Mouse (Mus musculus) liver, adult 2 months (tissue): ENCODE data around the gene Clstn1. TPM values are rescaled to one million over a fixed set of nuclear protein-coding genes. Genes with fewer than 3 reads are reported as not detected.

Experiments
- DNase-seq: peaks from one replicate; pipeline ENCODE4 v3.0.0-alpha.2; 2011; ENCODE audit warnings: low read depth, low spot score; ENCODE audit errors: extremely low read depth
- H3K27ac ChIP-seq: fragments of 200-500 bp; replicated peaks from 2 replicates; pipeline ENCODE4 v1.5.1; 2012; ENCODE audit warnings: low read depth, mild to moderate bottlenecking, control low read depth, inconsistent platforms, low read length; ENCODE audit not compliant: insufficient read depth
- H3K27me3 ChIP-seq: fragments of 200-500 bp; 2 replicates; pipeline ENCODE4 v1.6.1; 2012; ENCODE audit warnings: mild to moderate bottlenecking, moderate library complexity, low read length, inconsistent platforms; ENCODE audit not compliant: control insufficient read depth, insufficient read depth
- H3K36me3 ChIP-seq: fragments of 200-500 bp; 2 replicates; pipeline ENCODE4 v1.6.1; 2012; ENCODE audit warnings: low read length, inconsistent platforms; ENCODE audit not compliant: control insufficient read depth, insufficient read depth
- H3K4me1 ChIP-seq: fragments of 200-500 bp; 2 replicates; pipeline ENCODE4 v1.6.1; 2011; ENCODE audit warnings: low read length; ENCODE audit not compliant: control insufficient read depth, insufficient read depth
- H3K4me3 ChIP-seq: fragments of 200-500 bp; 2 replicates; pipeline ENCODE4 v1.5.1; 2011; ENCODE audit warnings: low read depth, mild to moderate bottlenecking, control low read depth, low read length, moderate library complexity; ENCODE audit not compliant: insufficient read depth
- H3K79me2 ChIP-seq: fragments of 200-500 bp; 2 replicates; pipeline ENCODE4 v1.6.1; 2012; ENCODE audit warnings: inconsistent platforms, mild to moderate bottlenecking, low read length, moderate library complexity; ENCODE audit not compliant: control insufficient read depth, insufficient read depth
- H3K9ac ChIP-seq: fragments of 200-500 bp; 2 replicates; pipeline ENCODE4 v1.6.1; 2012; ENCODE audit warnings: low read depth, mild to moderate bottlenecking, control low read depth, inconsistent platforms, low read length
- CTCF ChIP-seq: fragments of 200-500 bp; IDR thresholded peaks from 2 replicates; pipeline ENCODE4 v1.5.1; 2011; ENCODE audit warnings: low read depth, low read length, control low read depth
- POLR2A ChIP-seq: fragments of 200-500 bp; IDR thresholded peaks from 2 replicates; pipeline ENCODE4 v1.6.1; 2011; ENCODE audit warnings: low read length, control low read depth; ENCODE audit not compliant: insufficient read depth; ENCODE audit errors: extremely low read depth
- WGBS: fragments of 180-500 bp; shearing (Covaris S2); methylation state at CpG from one replicate; pipeline ENCODE4 v1.1.7; 2018; 5-methylcytosine and 5-hydroxymethylcytosine counted together
- polyA plus RNA-seq: library from polyadenylated mRNA; depleted of rRNA; stranded (reverse); fragments of >200 nt; gene quantifications from 2 replicates; pipeline ENCODE4 v1.2.3, GENCODE M21; 2012
- total RNA-seq: library from RNA; depleted of rRNA; stranded (reverse); fragments of >200 nt; gene quantifications from 2 replicates; pipeline ENCODE4 v1.2.3, GENCODE M21; 2014

The Clstn1 gene
- total and polyA plus RNA-seq, 2 experiments, result 1.5 to 2.3 TPM

GRCm38 (mm10) chr4:149597641-149598208 is 11.5 kb downstream of the Clstn1 start:
- no peak for TF ChIP-seq POLR2A
- TF ChIP-seq CTCF, result no peak
- 80% methylated on average over 12 of the region's 12 CpGs for WGBS
- no peak overlapping the region for H3K9ac ChIP-seq
- no peaks in the 10 kb centered on the region for H3K79me2 ChIP-seq
- no peak overlapping the region for H3K27ac ChIP-seq
- no peak for DNase-seq
- H3K4me3 ChIP-seq, result no peak overlapping the region
- H3K27me3 ChIP-seq, result no peaks in the 10 kb centered on the region
- no peaks in the 10 kb centered on the region for H3K36me3 ChIP-seq
- H3K4me1 ChIP-seq, result no peaks in the 10 kb centered on the region

GRCm38 (mm10) chr4:149599549-149599948 is 13.3 kb downstream of the Clstn1 start:
- Histone ChIP-seq H3K9ac (no peak overlapping the region), H3K36me3 (no peaks in the 10 kb centered on the region), H3K27ac (no peak overlapping the region), H3K27me3 (no peaks in the 10 kb centered on the region), H3K4me3 (no peak overlapping the region), H3K79me2 (no peaks in the 10 kb centered on the region), H3K4me1 (no peaks in the 10 kb centered on the region)
- WGBS, result 95% methylated on average over 6 of the region's 6 CpGs
- no peak for DNase-seq
- TF ChIP-seq CTCF, result no peak
- TF ChIP-seq POLR2A, result no peak

GRCm38 (mm10) chr4:149600130-149600529 is 13.9 kb downstream of the Clstn1 start:
- no peak overlapping the region for H3K9ac ChIP-seq
- H3K4me1 ChIP-seq, result no peaks in the 10 kb centered on the region
- WGBS, result 82% methylated on average over 4 of the region's 4 CpGs
- no peak overlapping the region for H3K4me3 ChIP-seq
- no peak for DNase-seq
- TF ChIP-seq CTCF, result no peak
- no peak for TF ChIP-seq POLR2A
- H3K27ac ChIP-seq, result no peak overlapping the region
- no peaks in the 10 kb centered on the region for H3K36me3 ChIP-seq
- H3K27me3 ChIP-seq, result no peaks in the 10 kb centered on the region
- no peaks in the 10 kb centered on the region for H3K79me2 ChIP-seq

GRCm38 (mm10) chr4:149601484-149601883 is 15.2 kb downstream of the Clstn1 start:
- Histone ChIP-seq H3K27ac (no peak overlapping the region), H3K4me1 (no peaks in the 10 kb centered on the region), H3K79me2 (no peaks in the 10 kb centered on the region), H3K27me3 (no peaks in the 10 kb centered on the region), H3K9ac (no peak overlapping the region), H3K36me3 (no peaks in the 10 kb centered on the region), H3K4me3 (no peak overlapping the region)
- no peak for DNase-seq
- WGBS, result 48% methylated on average over 4 of the region's 4 CpGs
- TF ChIP-seq POLR2A (no peak), CTCF (no peak)

GRCm38 (mm10) chr4:149602236-149602635 is 16.0 kb downstream of the Clstn1 start:
- H3K9ac ChIP-seq, result no peak overlapping the region
- no peak overlapping the region for H3K4me3 ChIP-seq
- 39% methylated on average over 7 of the region's 7 CpGs for WGBS
- no peaks in the 10 kb centered on the region for H3K79me2 ChIP-seq
- no peaks in the 10 kb centered on the region for H3K36me3 ChIP-seq
- H3K27me3 ChIP-seq, result no peaks in the 10 kb centered on the region
- H3K4me1 ChIP-seq, result no peaks in the 10 kb centered on the region
- H3K27ac ChIP-seq, result no peak overlapping the region
- DNase-seq, result no peak
- TF ChIP-seq POLR2A (no peak), CTCF (no peak)

GRCm38 (mm10) chr4:149603860-149604259 is 17.6 kb downstream of the Clstn1 start:
- H3K4me1 ChIP-seq, result no peaks in the 10 kb centered on the region

More at GRCm38 (mm10) chr4:149603860-149604259, 17.6 kb downstream of the Clstn1 start:
- no peak overlapping the region for H3K27ac ChIP-seq
- no peaks in the 10 kb centered on the region for H3K79me2 ChIP-seq
- 63% methylated on average over 1 of the region's 1 CpGs for WGBS
- no peaks in the 10 kb centered on the region for H3K36me3 ChIP-seq
- no peaks in the 10 kb centered on the region for H3K27me3 ChIP-seq
- no peak for TF ChIP-seq CTCF
- TF ChIP-seq POLR2A, result no peak
- no peak for DNase-seq
- no peak overlapping the region for H3K9ac ChIP-seq
- H3K4me3 ChIP-seq, result no peak overlapping the region
